Mouse (Mus musculus) frontal cortex, postnatal 14 days (tissue): Measurements from ENCODE around the gene Sgce.
"Not testable (repeated sequence)": the region's sequence is repeated elsewhere in the genome, so short reads cannot be mapped to it uniquely, and the experiment has no call there.

Experiments
- DNase-seq, 2 experiments: peaks; one replicate each; pipeline ENCODE4 v3.0.0; 2022; ENCODE audit warnings: low spot score in 2 of 2

The Sgce gene

DNA sequence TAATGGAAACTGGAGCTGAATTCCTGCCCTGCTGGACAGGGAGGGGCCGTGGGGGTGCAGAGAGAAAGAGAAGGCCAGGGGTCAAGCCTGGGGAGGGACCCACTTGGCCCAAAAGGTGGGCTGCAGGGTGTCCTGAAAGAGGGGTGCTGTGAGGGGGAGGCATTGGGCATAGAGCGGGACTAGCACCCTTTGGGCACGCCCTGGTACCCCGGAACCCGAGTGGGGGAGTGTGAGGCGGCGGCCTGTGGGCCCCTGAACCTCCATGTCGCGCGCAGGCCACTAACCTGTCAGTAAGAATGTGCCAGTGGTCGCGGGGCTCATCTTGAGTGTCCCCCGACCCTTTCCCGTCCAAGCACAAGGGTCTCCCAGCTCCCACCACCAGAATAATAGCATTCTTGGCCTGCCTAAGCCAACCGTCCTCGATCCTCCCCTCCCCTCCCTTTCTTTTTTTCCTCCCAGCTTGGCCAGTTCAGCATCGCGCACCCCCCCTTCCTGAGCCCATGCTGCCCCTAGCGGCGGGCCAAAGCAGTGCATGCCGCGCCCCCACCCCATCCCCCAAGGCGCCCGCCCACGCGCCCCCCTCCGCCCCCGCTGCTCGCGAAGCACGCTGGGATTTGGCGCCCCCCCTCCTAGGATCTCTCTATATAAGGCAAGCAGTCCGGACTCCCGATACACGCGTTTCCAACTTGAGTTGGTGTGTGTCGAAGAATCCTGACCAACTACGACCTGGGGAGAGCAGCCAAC lies at the start of gene Sgce, which contains the start of gene Peg10:
Gene Sgce, minus strand, starts transcription at position 512 of the 744 bp plus-strand sequence.
Gene Peg10, plus strand, starts transcription at position 611 of the 744 bp plus-strand sequence.
- DNase-seq: peak; percentile 45 to 62

DNA sequence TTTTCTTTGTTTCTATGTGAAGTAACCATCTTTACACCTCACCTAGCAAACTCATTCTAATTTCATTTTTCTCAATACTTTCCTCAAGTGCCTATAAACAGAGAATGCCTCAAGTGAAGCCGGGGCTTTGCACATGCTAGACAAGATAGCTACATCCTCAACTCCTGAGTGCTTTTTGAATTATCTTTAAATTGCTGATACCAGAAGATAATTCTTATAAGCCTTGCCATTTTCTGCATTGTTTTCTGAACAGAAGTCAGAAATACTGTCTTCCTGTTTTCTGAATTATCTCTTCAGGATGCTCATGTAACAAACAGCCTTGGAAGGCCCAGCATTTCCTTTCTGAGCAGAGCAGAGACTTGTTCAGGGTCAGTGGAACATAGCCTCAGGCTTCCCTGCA lies 49.3 kb upstream of the Sgce start:
- no peak for DNase-seq

DNA sequence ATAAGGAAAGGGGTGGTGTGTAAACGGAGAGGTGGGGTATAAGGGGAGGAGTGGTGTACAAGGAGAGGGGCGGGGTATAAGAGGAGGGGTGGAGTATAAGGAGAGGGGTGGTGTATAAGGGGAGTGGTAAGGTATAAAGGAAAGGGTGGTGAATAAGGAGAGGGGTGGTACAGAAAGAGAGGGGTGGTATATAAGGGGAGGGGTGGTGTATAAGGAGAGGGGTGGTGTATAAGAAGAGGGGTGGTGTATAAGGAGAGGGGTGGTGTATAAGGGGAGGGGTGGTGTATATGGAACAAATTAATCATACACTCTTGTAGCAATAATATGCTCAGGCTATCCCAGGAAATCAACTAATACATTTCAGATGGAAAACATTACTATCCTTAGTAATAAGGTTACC lies 15.2 kb upstream of the Sgce start:
- DNase-seq: no peak

DNA sequence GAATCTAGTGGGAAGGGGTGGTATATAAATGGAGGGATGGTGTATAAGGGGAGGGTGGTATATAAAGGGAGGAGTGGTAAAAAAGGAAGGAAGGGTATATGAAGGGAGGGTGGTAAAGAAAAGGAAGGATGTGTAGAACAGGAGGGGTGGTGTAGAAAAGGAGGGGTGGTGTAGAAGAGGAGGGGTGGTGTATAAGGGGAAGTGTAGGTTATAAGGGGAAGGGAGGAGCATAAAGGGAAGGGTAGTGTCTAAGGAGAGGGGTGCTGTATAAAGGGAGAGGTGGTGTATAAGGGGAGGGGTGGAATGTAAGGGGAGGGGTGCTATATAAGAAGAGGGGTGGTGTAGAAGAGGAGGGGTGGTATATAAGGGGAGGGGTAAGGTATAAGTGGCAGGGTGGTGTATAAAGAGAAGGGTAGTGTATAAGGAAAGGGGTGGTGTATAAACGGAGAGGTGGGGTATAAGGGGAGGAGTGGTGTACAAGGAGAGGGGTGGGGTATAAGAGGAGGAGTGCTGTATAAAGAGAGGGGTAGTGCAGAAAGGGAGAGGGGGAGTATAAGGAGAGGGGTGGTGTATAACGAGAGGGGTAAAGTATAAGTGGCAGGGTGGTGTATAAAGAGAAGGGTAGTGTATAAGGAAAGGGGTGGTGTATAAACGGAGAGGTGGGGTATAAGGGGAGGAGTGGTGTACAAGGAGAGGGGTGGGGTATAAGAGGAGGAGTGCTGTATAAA lies 14.6 kb upstream of the Sgce start:
- not testable (repeated sequence) for DNase-seq

DNA sequence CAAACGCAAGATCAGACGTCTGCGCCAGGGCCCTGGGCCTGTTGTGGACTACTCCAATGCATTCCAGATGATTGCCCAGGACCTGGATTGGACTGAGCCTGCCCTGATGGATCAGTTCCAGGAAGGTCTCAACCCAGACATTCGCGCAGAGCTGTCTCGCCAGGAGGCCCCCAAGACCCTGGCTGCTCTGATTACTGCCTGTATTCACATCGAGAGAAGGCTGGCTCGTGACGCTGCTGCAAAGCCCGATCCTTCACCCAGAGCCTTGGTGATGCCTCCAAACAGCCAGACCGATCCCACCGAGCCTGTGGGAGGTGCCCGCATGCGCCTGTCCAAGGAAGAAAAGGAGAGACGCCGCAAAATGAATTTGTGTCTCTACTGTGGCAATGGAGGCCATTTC lies 7.9 kb upstream of the Sgce start:
- no peak for DNase-seq

DNA sequence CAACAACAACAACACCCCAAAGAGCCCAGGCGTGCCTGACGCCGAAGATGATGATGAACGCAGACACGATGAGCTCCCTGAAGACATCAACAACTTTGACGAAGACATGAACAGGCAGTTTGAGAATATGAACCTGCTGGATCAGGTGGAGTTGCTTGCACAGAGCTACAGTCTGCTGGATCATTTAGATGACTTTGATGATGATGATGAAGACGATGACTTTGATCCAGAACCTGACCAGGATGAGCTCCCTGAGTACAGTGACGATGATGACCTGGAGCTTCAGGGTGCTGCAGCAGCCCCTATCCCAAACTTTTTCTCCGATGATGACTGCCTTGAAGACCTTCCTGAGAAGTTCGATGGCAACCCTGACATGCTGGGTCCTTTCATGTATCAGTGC lies 7.3 kb upstream of the Sgce start:
- no peak for DNase-seq

DNA sequence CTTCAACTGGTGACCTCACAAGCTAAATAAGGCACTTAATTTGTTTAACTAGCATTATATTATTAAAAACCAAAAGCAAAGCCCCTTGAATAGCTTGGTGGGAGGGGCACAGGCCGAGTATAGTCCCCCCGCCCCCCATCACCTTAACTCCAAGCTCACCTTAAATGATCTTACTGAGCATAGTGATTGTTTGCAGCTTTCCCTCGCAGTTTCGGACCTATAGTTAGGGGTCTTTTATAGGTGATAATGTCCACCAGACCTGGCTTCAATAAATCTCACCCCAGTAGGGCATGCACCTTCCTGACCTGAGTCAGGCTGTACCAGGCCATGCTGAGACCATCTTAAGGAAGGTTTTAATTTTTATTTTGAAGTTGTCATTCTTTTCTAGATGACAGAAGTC lies 4.3 kb upstream of the Sgce start:
- DNase-seq: no peak

DNA sequence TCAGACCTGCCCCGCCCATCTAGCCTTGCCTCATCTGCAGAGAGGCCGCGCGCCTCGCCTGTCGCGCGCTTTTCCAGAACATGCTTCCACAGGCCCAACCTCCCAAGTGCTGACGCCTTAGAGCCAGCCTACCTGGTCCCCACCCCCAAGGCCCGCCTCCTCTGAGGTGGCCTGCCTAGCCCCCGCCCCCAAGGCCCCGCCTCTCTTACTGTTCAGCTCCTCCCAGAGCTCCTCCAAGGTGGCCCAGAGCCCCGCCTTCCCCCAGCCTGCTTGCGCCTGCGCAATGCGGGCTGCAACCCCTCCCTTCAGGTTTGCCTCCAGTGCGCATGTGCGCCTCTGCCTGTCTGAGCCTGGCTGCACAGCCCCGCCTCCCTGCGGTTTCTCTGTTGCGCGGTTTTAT lies 2.1 kb upstream of the Sgce start:
- DNase-seq: peak; percentile 86 to 91

DNA sequence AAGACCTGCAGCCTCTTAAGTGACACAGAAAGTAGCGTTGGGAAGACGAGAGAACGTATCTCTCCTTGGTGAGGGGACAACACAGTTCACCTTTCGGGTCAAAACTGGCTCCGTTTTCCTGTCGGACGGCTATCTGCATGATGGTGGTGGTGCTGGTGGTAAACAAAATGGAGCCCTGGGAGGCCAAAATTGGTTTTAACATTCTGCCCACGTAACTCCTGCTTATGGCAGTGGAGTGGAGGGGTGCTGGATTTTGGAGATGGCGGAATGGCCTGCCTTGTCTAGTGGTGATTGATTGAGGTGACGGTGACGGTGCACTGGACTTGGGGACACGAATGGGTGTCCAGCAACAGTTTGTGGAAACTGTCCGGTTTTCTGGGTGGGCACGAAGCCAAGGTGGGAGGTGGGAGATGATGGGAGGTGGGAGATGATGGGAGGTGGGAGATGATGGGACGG lies 1.5 kb upstream of the Sgce start:
- peak; percentile 13 to 40 for DNase-seq

DNA sequence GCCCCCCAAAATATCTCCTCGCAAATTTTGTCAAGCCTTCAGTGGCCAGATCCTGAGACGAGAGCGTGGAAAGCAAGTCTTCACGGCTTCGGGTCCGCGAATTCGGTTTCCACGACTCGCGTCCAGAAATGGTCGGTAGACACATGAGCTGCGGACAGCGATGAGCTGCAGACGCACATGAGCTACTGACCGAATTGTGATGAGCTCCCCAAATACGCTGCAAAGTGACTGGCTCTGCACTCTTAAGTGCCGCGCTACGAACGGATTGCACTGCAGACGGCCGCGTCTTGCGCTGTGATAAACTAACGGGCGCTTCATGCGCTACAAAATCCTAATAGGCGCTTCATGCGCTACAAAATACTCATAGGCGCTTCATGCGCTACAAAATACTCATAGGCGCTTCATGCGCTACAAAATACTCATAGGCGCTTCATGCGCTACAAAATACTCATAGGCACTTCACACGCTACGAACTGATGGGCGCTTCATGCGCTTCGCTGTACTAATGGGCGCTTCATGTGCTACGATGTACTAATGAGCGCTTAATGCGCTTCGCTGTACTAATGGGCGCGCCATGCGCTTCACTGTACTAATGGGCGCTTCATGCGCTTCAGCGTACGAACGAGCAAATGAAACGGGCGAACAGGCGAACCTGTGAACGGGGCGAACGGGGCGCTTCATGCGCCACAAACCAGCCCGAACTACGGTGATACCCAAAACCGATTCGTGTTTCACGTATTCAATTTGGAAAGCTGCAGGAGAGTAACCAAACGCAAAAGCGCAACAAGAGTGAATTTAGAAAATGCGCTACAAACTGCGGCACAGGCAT lies 884 bp upstream of the Sgce start:
- DNase-seq: peak; percentile 40 to 43

DNA sequence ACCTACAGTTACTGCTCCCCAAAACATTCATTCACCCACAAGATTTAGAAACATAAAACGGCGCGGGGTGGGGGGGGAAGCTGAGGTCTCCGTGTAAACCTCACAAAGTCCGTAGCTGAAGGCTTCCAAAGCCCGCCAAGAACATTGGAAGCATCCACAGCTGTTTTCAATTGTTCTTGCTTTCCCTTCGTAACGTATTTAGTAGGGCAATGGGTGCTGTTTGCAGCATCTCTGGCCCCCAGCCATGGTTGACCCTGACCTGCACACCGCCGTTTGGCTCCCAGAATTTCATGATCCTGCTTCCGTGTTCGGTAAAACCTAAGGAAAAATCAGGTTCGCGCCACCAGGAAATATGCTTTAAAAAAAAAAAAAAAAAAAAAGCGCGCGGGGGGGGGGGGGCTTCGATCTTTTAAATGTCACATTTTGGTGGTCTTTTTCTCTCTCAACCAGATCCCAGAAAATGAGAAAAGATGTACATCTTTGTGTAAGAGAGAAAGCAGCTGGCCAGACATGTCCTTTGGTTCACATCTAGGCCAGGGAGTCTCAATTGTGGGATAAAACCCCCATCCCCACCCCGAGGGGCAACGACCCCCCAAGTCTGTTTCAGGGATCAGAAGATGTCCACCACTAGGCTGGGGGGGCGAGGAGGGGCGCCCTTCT lies 841 bp downstream of the Sgce start:
- DNase-seq: no peak

DNA sequence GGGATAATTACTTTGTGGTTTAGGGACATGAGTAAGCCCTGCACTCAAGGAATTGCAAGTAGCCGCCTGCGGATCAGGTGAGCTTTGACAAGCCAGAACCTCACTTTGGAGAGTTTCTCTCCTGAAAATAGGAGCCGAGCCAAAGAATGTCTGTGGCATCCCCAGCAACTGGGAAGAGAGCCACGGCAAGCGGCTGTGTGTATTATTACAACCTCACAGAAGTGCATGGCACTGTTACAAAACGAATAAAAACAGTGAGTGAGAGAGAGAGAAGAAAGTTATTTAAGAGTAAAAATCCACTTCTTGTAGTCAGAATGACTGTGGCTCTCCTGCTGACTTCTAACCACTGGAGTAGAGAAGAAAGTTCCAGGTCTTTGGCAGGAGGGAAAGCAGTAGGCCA lies 6.5 kb downstream of the Sgce start:
- DNase-seq: no peak

DNA sequence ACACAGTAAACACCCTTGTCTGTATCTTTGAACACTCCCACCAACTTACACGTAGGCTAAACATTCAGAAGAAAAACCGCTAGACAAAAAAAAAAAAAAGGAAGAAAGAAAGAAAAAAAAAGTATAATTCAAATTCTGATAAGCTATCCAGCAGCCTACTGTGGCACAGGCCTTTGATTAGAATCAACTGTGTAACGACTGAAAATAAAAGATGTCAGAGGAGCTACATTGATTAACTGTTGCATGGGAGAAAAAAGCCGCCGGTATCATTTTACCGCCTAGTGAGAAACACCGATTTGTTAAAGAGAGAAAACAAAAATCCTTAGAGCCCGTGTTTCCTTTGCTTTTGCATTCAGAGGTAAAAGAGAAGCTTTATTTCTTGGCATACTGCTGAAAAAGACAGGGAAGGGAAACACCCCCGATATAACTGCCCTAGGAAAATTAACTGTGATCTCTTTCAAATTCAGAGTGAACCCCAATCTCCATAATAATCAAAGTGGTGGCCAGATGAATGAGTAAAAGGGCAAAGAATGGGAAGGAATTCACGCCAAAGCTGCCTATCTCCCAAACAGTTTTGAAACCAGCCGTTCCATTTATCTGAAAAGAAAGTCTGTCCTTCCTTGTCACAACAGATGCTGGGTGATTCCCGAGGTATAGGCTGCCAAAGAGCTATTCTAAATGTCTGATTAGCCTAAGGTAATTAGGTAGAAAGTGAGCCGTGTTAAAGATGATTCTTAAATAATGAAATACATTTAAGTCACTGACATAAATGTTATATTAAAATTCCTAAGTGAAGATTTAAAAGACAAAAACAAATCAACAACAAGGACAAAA lies 7.3 kb downstream of the Sgce start:
- DNase-seq: no peak

DNA sequence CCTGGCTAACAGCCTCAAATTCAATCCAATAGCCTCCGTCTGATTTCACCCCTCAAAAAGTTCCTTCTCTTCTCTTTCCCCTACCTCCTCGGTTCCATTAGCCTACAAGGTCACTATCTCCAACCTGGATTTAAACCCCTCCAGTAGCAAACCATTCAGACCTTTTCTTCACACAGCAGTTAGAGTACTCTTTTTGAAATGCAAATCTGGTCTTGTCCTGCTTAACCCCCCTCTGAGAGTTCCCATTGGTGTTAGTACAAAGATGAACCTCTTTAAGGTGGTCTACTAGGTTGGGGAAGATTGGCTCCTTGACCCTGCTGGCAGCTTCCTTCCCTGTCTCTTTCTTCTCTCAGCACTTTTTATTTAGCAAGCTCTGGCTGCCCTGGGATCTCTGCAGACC lies 8.3 kb downstream of the Sgce start:
- no peak for DNase-seq

DNA sequence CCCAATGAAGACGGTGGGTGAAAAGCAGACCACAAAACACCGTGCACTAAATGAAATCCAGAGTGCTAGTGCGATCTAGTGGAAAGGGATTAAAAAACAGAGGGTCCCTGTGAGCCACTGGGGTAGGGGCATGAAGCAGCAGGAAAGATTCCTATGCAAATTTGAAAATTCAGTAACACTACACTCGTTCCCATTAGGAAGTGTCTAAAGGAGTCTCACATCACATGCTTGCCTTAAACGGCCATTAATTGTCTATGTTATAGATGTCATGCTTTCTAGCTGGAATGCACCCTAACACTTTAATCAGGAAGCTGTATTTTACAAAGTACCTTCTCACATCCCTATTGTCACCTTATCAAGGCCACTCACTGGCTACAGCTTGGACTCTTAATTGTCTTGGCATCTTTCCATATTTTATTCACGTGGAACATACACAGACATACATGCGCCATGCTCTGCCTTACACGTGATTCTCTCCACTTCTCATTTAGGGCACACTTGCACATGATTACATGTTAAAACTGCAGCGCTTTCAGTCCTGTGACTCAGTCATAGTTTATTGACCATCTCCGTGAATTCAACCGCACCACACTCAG lies 8.9 kb downstream of the Sgce start:
- DNase-seq: no peak

DNA sequence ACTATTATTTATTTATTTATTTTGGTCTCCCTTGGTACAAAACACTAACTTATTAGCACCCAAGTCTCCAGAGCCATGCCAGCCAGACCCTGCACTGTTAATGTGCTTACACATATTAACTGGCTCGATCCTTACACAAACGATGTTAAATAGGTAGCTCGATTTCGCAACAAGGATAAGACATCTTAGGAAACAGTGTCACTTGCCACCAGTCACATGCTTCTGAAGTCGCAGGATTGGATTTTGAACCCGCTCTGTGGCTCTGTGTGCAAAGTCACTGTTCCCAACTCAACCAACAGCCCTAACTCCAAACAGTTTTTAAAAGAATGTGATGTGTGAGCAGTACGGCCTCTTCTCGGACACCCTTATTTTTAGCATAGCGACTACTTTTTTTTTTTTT lies 10.6 kb downstream of the Sgce start:
- no peak for DNase-seq

DNA sequence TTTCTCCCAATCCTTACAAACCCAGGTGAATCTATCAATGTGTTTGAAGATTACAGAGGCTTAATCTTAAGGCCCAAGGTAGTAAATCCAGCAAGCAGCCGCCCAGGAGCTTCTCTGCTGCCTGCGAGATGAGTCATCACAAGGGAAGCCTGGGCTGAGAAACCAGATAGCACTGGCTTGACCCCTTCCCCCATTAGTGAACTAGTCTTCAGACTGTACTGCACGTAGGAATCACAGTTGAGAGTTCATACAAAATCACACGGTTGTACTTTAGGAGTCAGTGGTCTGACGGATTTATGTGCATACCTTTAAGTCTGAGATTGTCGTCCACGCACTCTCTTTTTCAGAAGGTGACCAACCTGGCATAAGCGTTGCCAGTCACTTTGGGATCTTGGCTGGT lies 13.8 kb downstream of the Sgce start:
- DNase-seq: no peak

DNA sequence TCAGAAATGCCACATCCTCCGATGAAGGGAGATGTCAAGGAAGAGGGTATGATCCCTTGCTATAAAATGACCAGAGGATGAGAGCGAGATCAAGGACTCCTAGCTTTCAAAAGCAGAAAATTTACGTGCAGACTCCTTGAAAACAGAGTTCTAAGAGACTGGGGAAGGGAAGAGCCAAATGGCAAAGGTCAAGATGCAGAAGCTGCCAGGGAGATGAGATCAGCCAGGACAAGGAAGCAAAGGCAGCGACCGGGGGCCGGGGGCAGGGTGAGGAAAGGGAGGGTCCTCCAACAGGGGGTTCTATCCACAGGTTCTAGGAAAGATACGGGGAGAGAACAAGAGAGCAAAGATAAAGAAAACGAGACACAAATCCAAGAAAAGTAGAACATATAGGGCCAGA lies 15.3 kb downstream of the Sgce start:
- DNase-seq: no peak

DNA sequence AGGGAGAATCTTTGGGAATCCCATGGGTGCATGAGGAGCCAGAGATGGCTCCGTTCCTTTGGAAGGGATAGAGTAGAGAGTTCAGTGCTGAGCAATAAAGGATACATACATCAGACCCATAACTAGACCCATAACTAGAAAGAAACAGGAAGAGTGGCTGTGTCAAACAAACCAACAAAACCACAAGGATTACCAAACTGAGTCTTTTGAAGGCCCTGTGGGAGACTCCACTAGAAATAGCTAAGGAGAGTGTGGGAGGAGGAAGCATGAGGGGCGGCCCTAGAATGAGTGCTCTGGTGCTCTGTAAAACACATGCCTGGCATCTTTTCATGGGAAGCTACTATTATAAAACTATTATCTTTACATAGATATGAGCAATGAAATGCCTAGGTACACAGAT lies 18.7 kb downstream of the Sgce start:
- DNase-seq: no peak

DNA sequence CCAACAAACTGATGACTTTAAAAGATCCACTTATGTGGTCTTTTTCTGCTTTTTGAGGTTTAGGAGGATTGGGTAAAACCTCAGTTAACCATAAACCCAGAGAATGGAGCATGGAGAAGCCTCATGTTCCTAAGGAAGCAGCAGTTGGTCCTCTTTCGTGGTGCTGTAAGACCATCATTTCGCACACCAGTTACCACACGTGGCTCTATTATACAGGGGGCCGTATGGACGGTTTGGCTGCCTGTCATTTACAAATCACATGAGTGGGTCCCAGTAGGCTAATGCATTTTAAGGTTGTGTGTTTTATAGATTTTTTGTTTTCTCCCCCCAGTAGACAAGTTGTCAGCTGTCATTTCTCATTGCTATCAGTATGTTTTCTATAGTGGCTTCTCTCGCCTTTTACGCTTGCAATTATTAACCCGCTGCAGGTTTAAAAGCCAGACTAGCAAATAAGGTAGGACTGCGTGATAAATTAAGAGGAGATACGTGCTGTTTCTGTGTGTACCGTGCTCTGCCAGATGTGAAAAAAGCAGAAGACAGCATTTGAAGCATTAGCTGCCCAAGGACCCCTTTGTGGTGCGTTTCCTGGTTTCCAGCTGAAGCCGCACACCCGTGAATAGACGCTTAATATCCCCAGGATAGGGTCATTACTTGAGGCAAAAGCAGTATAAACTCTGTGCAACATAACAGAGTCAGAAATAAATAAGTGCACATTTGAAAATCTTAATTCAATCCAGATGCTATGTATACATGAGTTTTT lies 22.8 kb downstream of the Sgce start:
- no peak for DNase-seq
